Comparison of ENCODE assay signal across 12 mouse cellular contexts in genomic region chr17:80174699-80175385, GRCm38 (mm10). TPM values are rescaled to one million over a fixed set of nuclear protein-coding genes. Genes with fewer than 3 reads are reported as not detected.
DNase-seq lines count a peak whose midpoint lies in the region; ATAC-seq and TF ChIP-seq lines count a peak whose summit lies in the region.
"Had no signal": no experiment of that assay in that cellular context is flagged by ENCODE, and none has a peak within 500 bp of the region (broad histone marks: within the 10 kb centered on the region; RNA-seq: fewer than 3 reads in every experiment).

No protein-coding gene starts in this region.

- H3K4me3 ChIP-seq in bone marrow, adult 2 months (replicated peaks; ENCODE audit: control insufficient read depth, low read depth, low read length), result peak overlapping the region; percentile 24
- H3K4me3 ChIP-seq: erythroblast, embryonic 14.5 days; liver, embryonic 12.5 days had no signal

- 61% methylated on average over 19 of the region's 19 CpGs for WGBS in bone marrow, adult 2 months

- TF ChIP-seq POLR2A in bone marrow, adult 2 months (IDR thresholded peaks at IDR 0.05; ENCODE audit: borderline replicate concordance, control insufficient read depth, low read depth, low read length), result no peak

- peak; percentile 35 for ATAC-seq in CD4-positive, CD25-positive, alpha-beta regulatory T cell, adult 4 months
- ATAC-seq: liver, embryonic 12.5 days had no signal

- peak; percentile 8 for DNase-seq in kidney, postnatal 14 days
- no peak for DNase-seq in kidney, postnatal 25 days
- peak; percentile 22 to 29 for DNase-seq in natural killer cell, adult 2 months (ENCODE audit: low spot score in 2 of 2)
- no peak for DNase-seq in cerebellum, adult 8-10 months
- DNase-seq in right cerebral cortex, adult 18-20 months, result no peak
- no peak for DNase-seq in urinary bladder, adult 18-20 months (ENCODE audit: low spot score in 2 of 2)

- H3K27ac ChIP-seq in bone marrow, adult 2 months (ENCODE audit: control insufficient read depth, insufficient read depth, low read depth, low read length, poor library complexity), result no peak overlapping the region
- H3K27ac ChIP-seq: liver, embryonic 12.5 days had no signal

- no peaks in the 10 kb centered on the region; the same call in 1 of the 2 replicates for H3K4me1 ChIP-seq in bone marrow, adult 2 months (ENCODE audit: control insufficient read depth, insufficient read depth, low read length)

- TF ChIP-seq CTCF in bone marrow, adult 2 months (IDR thresholded peaks at IDR 0.05; ENCODE audit: control insufficient read depth, insufficient read depth, low read length), result no peak

RNA-seq across cellular contexts. Expression of gene Srsf7, which starts 32.3 kb away (rescaled TPM):
- 100 to 1,000 TPM; 498 to 562 TPM for polyA plus RNA-seq in CD4-positive, CD25-positive, alpha-beta regulatory T cell, adult 4 months (2017; shearing (Covaris generic))
- polyA plus RNA-seq in bone marrow, adult 2 months (2011; ENCODE audit: insufficient read depth, insufficient read length, low replicate concordance, missing spikeins), result 166 and 167 TPM in 2 replicates

RNA-seq across cellular contexts. Expression of gene Ttc39d, which starts 32.4 kb away (rescaled TPM):
- not detected for polyA plus RNA-seq in CD4-positive, CD25-positive, alpha-beta regulatory T cell, adult 4 months (2017; shearing (Covaris generic))
- not detected in 2 replicates for polyA plus RNA-seq in bone marrow, adult 2 months (2011; ENCODE audit: insufficient read depth, insufficient read length, low replicate concordance, missing spikeins)
- polyA plus RNA-seq: erythroblast, embryonic 14.5 days; large intestine, adult 2 months; liver, embryonic 12.5 days; stomach, embryonic 14.5 days had no signal

RNA-seq across cellular contexts. Expression of gene Galm, which starts 47.6 kb away (rescaled TPM):
- 10 to 100 TPM; 51.3 to 58.6 TPM for polyA plus RNA-seq in CD4-positive, CD25-positive, alpha-beta regulatory T cell, adult 4 months (2017; shearing (Covaris generic))
- 0.56 and 5.2 TPM in 2 replicates for polyA plus RNA-seq in bone marrow, adult 2 months (2011; ENCODE audit: insufficient read depth, insufficient read length, low replicate concordance, missing spikeins)
- polyA plus RNA-seq: erythroblast, embryonic 14.5 days had no signal

RNA-seq across cellular contexts. Expression of gene Gemin6, which starts 49.4 kb away (rescaled TPM):
- polyA plus RNA-seq in CD4-positive, CD25-positive, alpha-beta regulatory T cell, adult 4 months (2017; shearing (Covaris generic)), result 10 to 100 TPM in 1 of 2 experiments, 1 to 10 TPM in 1; 9.6 to 10.2 TPM
- 7.8 and 10.4 TPM in 2 replicates for polyA plus RNA-seq in bone marrow, adult 2 months (2011; ENCODE audit: insufficient read depth, insufficient read length, low replicate concordance, missing spikeins)
- polyA plus RNA-seq: erythroblast, embryonic 14.5 days had no signal

Comparison
In these comparisons a context has a peak if more than half of its experiments do, and no peak if none do; other contexts are left out.
1. DNase-seq: peak in kidney, postnatal 14 days (single experiment) and natural killer cell, adult 2 months (2 of 2); none in kidney, postnatal 25 days (0 of 2), cerebellum, adult 8-10 months (single experiment), right cerebral cortex, adult 18-20 months (single experiment) and urinary bladder, adult 18-20 months (0 of 2).